Mouse (Mus musculus) midbrain, embryonic 16.5 days (tissue): ENCODE data around the gene Ddx3x. TPM values are rescaled to one million over a fixed set of nuclear protein-coding genes. Genes with fewer than 3 reads are reported as not detected.
"Not testable (repeated sequence)": the region's sequence is repeated elsewhere in the genome, so short reads cannot be mapped to it uniquely, and the experiment has no call there.

ENCODE experiments used
- ATAC-seq: fragments of 200-750 bp; cut with Nextera tagmentation; 2 replicates; pipeline ENCODE4 v1.8.0; 2017; ENCODE audit warnings: moderate TSS enrichment
- H3K27ac ChIP-seq: fragments of 300-500 bp; sonication (generic); 2 replicates; pipeline ENCODE4 v1.5.1; 2014; ENCODE audit warnings: mild to moderate bottlenecking, low read length, mixed read lengths
- H3K27me3 ChIP-seq: fragments of 300-500 bp; sonication (generic); 2 replicates; pipeline ENCODE4 v1.6.1; 2014; ENCODE audit warnings: low read depth, low read length, mixed read lengths; ENCODE audit not compliant: control insufficient read depth, insufficient read depth
- H3K36me3 ChIP-seq: fragments of 300-500 bp; sonication (generic); 2 replicates; pipeline ENCODE4 v1.6.1; 2014; ENCODE audit warnings: mild to moderate bottlenecking, low read length, moderate library complexity, mixed read lengths; ENCODE audit not compliant: control insufficient read depth, insufficient read depth
- H3K4me1 ChIP-seq: fragments of 300-500 bp; sonication (generic); 2 replicates; pipeline ENCODE4 v1.6.1; 2014; ENCODE audit warnings: mild to moderate bottlenecking, low read length, mixed read lengths; ENCODE audit not compliant: control insufficient read depth, insufficient read depth
- H3K4me2 ChIP-seq: fragments of 300-500 bp; sonication (generic); 2 replicates; pipeline ENCODE4 v1.6.1; 2014; ENCODE audit warnings: mild to moderate bottlenecking, low read length, mixed read lengths
- H3K4me3 ChIP-seq: fragments of 300-500 bp; sonication (generic); 2 replicates; pipeline ENCODE4 v1.5.1; 2014; ENCODE audit warnings: low read depth, mild to moderate bottlenecking, low read length, moderate library complexity, mixed read lengths
- H3K9ac ChIP-seq: fragments of 300-500 bp; sonication (generic); 2 replicates; pipeline ENCODE4 v1.6.1; 2014; ENCODE audit warnings: low read depth, low read length, mixed read lengths
- H3K9me3 ChIP-seq: fragments of 300-500 bp; sonication (generic); replicated peaks from 2 replicates; pipeline ENCODE4 v1.6.1; 2014; ENCODE audit warnings: mild to moderate bottlenecking, low read length, mixed read lengths; ENCODE audit not compliant: control insufficient read depth, poor library complexity, severe bottlenecking
- WGBS: fragments of 180-500 bp; shearing (Covaris S2); extraction: QIAGEN DNeasy Blood & Tissue Kit; methylation state at CpG from one replicate; pipeline ENCODE4 v1.1.7; 2014; 5-methylcytosine and 5-hydroxymethylcytosine counted together
- polyA plus RNA-seq: library from polyadenylated mRNA; unstranded; fragments of >200 nt; fragmentation: Nextera tagmentation; extraction: Ambion mirVana; gene quantifications from 2 replicates; pipeline ENCODE4 v1.2.1, GENCODE M21; 2015

Ddx3x gene
- polyA plus RNA-seq, 1 experiment from 2014 or later = 97.9 TPM

GRCm38 (mm10) chrX:13296241-13296640, 15.5 kb downstream of the Ddx3x start:
- H3K4me3 ChIP-seq, H3K36me3 ChIP-seq, ATAC-seq, H3K4me1 ChIP-seq, H3K27me3 ChIP-seq, H3K27ac ChIP-seq, H3K4me2 ChIP-seq, H3K9me3 ChIP-seq, H3K9ac ChIP-seq: not testable (repeated sequence)
- WGBS = 19% methylated on average over 4 of the region's 4 CpGs

- no peaks in the 10 kb centered on the region for H3K4me1 ChIP-seq
- H3K36me3 ChIP-seq = no peaks in the 10 kb centered on the region
- no peaks in the 10 kb centered on the region for H3K9me3 ChIP-seq
- H3K4me3 ChIP-seq = no peak overlapping the region
- no peak overlapping the region for H3K9ac ChIP-seq
- 82% methylated on average over 3 of the region's 3 CpGs for WGBS
- no peaks in the 10 kb centered on the region for H3K27me3 ChIP-seq
- ATAC-seq = no peak
- H3K27ac ChIP-seq = no peak overlapping the region
- no peak overlapping the region for H3K4me2 ChIP-seq
Measured at GRCm38 (mm10) chrX:13306190-13306589, 25.4 kb downstream of the Ddx3x start.

- no peak overlapping the region for H3K27ac ChIP-seq
- no peak overlapping the region for H3K9ac ChIP-seq
- H3K4me2 ChIP-seq = no peak overlapping the region
- no peaks in the 10 kb centered on the region for H3K27me3 ChIP-seq
- no peaks in the 10 kb centered on the region for H3K4me1 ChIP-seq
- no peak overlapping the region for H3K4me3 ChIP-seq
- no peak for ATAC-seq
- 83% methylated on average over 4 of the region's 4 CpGs for WGBS
- H3K9me3 ChIP-seq = no peaks in the 10 kb centered on the region
- no peaks in the 10 kb centered on the region for H3K36me3 ChIP-seq
Measured at GRCm38 (mm10) chrX:13311396-13311795, 30.6 kb downstream of the Ddx3x start.

- Histone ChIP-seq H3K36me3 (no peaks in the 10 kb centered on the region), H3K4me1 (no peaks in the 10 kb centered on the region), H3K9me3 (no peaks in the 10 kb centered on the region), H3K4me2 (no peak overlapping the region), H3K4me3 (no peak overlapping the region), H3K27me3 (no peaks in the 10 kb centered on the region), H3K27ac (no peak overlapping the region), H3K9ac (no peak overlapping the region)
- WGBS = 84% methylated on average over 7 of the region's 7 CpGs
- ATAC-seq = no peak
Measured at GRCm38 (mm10) chrX:13329611-13330010, 48.8 kb downstream of the Ddx3x start.

Other genes starting within 250 kb of the Ddx3x start
- 35.2 and 41.4 TPM in 2 replicates for gene Usp9x, start 209.5 kb upstream of the Ddx3x start, polyA plus RNA-seq
- gene Nyx, start 185.1 kb downstream of the Ddx3x start, polyA plus RNA-seq = 0.23 and 0.31 TPM in 2 replicates